Mouse (Mus musculus): Measurements from ENCODE around the gene Spef1. TPM values are rescaled to one million over a fixed set of nuclear protein-coding genes. Genes with fewer than 3 reads are reported as not detected.

Gene Spef1
- total and polyA plus RNA-seq, 3 experiments: 0.34 to 1.2 (median 1.0) TPM

DNA sequence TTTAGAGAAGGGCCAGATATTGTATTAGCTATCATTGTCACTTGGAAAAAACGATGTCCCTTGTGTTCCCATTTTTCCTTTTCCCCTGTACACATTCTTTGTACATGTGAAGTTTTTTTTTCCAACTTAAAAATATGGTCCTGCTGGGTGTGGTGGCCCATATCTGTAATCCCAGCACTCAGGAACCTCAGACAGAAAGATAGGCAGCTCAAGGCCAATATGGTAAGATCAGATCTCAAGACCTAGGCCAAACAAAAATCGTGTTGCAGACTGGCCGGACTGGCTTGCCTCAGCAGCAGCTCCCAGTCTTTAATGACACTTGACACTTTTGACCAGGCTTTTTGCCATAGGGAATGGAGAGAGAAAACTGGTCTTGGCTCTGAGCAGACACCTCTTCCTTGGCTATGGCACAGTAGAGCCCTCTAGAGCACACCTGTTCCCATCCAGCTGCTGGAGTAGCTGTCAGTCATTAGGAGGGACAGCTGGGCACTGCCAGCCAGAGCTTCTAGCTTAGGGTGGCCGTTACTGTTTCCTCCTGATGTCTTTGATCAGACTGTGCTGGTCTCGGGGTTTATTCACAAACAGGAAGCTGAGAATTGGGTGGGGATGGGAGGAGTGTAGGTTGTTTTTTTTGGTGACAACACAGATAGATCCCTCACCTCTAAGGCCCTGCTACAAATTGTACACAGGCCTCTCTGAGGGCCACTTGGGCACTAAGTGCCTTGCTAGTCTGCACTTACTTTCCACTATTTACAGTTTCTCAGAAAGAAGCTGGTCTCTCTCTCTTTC is 2.6 kb upstream of the Spef1 start:
- Histone ChIP-seq H3K4me1 (ENCODE audit: control insufficient read depth in 1 of 2, insufficient read depth in 2 of 2) (peaks cover 26 to 75% of the 10 kb centered on the region in 2 experiments), H3K4me3 (replicated peaks in 1 of 3; ENCODE audit: low read depth in 2 of 3, low read length in 2 of 3, poor library complexity in 1 of 3) (no peak overlapping the region), H3K36me3 (replicated peaks in 1 of 2; ENCODE audit: control insufficient read depth in 1 of 2, insufficient read depth in 1 of 2, low read length in 1 of 2) (peaks cover 18 to 33% of the 10 kb centered on the region in 2 experiments), H3K9ac (ENCODE audit: insufficient read depth, low read depth) (no peak overlapping the region; the same call in 1 of the 2 replicates), H3K9me3 (replicated peaks; ENCODE audit: low read length) (no peaks in the 10 kb centered on the region), H3K27me3 (replicated peaks) (peaks cover 4% of the 10 kb centered on the region), H3K79me2 (replicated peaks; ENCODE audit: control insufficient read depth, extremely low read depth, insufficient read depth, poor library complexity, severe bottlenecking) (no peaks in the 10 kb centered on the region), H3K4me2 (ENCODE audit: insufficient read depth, low read depth, poor library complexity, severe bottlenecking) (peak overlapping the region; percentile 51; the same call in 1 of the 2 replicates), H3K27ac (ENCODE audit: insufficient read depth, low read depth) (0 out of 2 replicates have a peak overlapping the region, but pooled peaks have one; percentile 72)
- TF ChIP-seq ZNF384 (IDR thresholded peaks at IDR 0.05; ENCODE audit: low read depth, low read length) (no peak), SIN3A (IDR thresholded peaks at IDR 0.05; ENCODE audit: low read length) (no peak), MAX (IDR thresholded peaks at IDR 0.05; ENCODE audit: low read length) (no peak), ZC3H11A (IDR thresholded peaks at IDR 0.05; ENCODE audit: low read depth, low read length) (no peak), NELFE (IDR thresholded peaks at IDR 0.05; ENCODE audit: low read depth, low read length) (no peak), CTCF (conservative IDR thresholded peaks at IDR 0.05 in 1 of 2, IDR thresholded peaks at IDR 0.05 in 1 of 2; ENCODE audit: low read depth in 2 of 2, low read length in 2 of 2) (no peak), MYC (IDR thresholded peaks at IDR 0.05; ENCODE audit: low read depth, low read length) (no peak), E2F4 (IDR thresholded peaks at IDR 0.05; ENCODE audit: insufficient replicate concordance, low read depth, low read length) (no peak), CHD1 (IDR thresholded peaks at IDR 0.05; ENCODE audit: low read depth, low read length) (no peak), KAT2A (IDR thresholded peaks at IDR 0.05; ENCODE audit: insufficient replicate concordance, low read length) (no peak), ZMIZ1 (IDR thresholded peaks at IDR 0.05; ENCODE audit: low read depth, low read length) (no peak), MAZ (IDR thresholded peaks at IDR 0.05; ENCODE audit: low read depth, low read length) (no peak), ZKSCAN1 (IDR thresholded peaks at IDR 0.05; ENCODE audit: borderline replicate concordance, low read depth, low read length) (no peak), HCFC1 (IDR thresholded peaks at IDR 0.05; ENCODE audit: low read depth, low read length) (no peak), TBP (conservative IDR thresholded peaks at IDR 0.05; ENCODE audit: low read depth, low read length) (no peak), NRF1 (IDR thresholded peaks at IDR 0.05; ENCODE audit: low read depth, low read length) (no peak)
- DNase-seq (ENCODE audit: extremely low read depth): no peak
- in situ Hi-C loops (cut with MboI; ENCODE audit: low pct_ligation_motif_present, low pct_unique_long_range_greater_than_20kb, low sequenced_read_pairs): no loop called here
- dilution Hi-C loops (cut with MboI; ENCODE audit: extremely low pct_ligation_motif_present, extremely low pct_unique_long_range_greater_than_20kb, low sequenced_read_pairs): no loop called here

DNA sequence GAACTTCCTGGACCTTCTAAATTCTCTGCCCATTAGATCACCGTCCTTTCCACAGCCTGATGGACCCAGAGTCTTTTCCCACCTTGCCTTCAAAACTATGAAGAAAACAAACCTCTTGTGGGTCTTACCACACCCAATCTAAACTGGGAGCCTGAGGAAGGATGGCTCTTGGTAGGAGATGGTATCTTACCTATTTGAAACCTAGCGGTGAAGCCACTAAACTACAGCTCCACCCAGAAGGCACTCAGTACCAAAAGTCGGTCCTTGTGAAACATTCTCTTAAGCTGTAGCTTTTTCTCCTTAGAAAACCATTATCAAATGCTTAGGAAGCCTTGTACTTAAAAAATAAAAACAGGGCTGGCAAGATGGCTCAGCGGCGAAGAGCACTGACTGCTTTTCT is 1.2 kb upstream of the Spef1 start:
- peaks cover 23 to 61% of the 10 kb centered on the region in 2 experiments for H3K4me1 ChIP-seq (ENCODE audit: control insufficient read depth in 1 of 2, insufficient read depth in 2 of 2)
- no peak for TF ChIP-seq SIN3A (IDR thresholded peaks at IDR 0.05; ENCODE audit: low read length)
- TF ChIP-seq NRF1 (IDR thresholded peaks at IDR 0.05; ENCODE audit: low read depth, low read length): no peak
- TF ChIP-seq POLR2AphosphoS2 (IDR thresholded peaks at IDR 0.05; ENCODE audit: low read depth, low read length): no peak
- no peak for TF ChIP-seq TBP (conservative IDR thresholded peaks at IDR 0.05; ENCODE audit: low read depth, low read length)
- TF ChIP-seq USF2 (conservative IDR thresholded peaks at IDR 0.05; ENCODE audit: low read depth, low read length): no peak
- no peak for DNase-seq (ENCODE audit: extremely low read depth)
- dilution Hi-C loops (cut with MboI; ENCODE audit: extremely low pct_ligation_motif_present, extremely low pct_unique_long_range_greater_than_20kb, low sequenced_read_pairs): no loop called here
- H3K4me2 ChIP-seq (ENCODE audit: insufficient read depth, low read depth, poor library complexity, severe bottlenecking): no peak overlapping the region
- H3K36me3 ChIP-seq (replicated peaks in 1 of 2; ENCODE audit: control insufficient read depth in 1 of 2, insufficient read depth in 1 of 2, low read length in 1 of 2): peaks cover 8 to 20% of the 10 kb centered on the region in 2 experiments
- no peaks in the 10 kb centered on the region for H3K9me3 ChIP-seq (replicated peaks; ENCODE audit: low read length)
- peaks cover 4% of the 10 kb centered on the region for H3K27me3 ChIP-seq (replicated peaks)
- H3K9ac ChIP-seq (ENCODE audit: insufficient read depth, low read depth): no peak overlapping the region
- H3K4me3 ChIP-seq (replicated peaks in 1 of 3; ENCODE audit: low read depth in 2 of 3, low read length in 2 of 3, poor library complexity in 1 of 3): no peak overlapping the region
- in situ Hi-C loops (cut with MboI; ENCODE audit: low pct_ligation_motif_present, low pct_unique_long_range_greater_than_20kb, low sequenced_read_pairs): no loop called here
- no peak overlapping the region for H3K27ac ChIP-seq (ENCODE audit: insufficient read depth, low read depth)
- no peaks in the 10 kb centered on the region for H3K79me2 ChIP-seq (replicated peaks; ENCODE audit: control insufficient read depth, extremely low read depth, insufficient read depth, poor library complexity, severe bottlenecking)
